Mouse (Mus musculus) E14TG2a.4 (cell line): ENCODE results near the gene Laptm4a.

Source experiments
- CTCF ChIP-seq: conservative IDR thresholded peaks from 2 replicates; pipeline ENCODE4 v1.5.1; 2014; ENCODE audit warnings: low read length
- NANOG ChIP-seq: IDR thresholded peaks from 2 replicates; pipeline ENCODE4 v1.6.1; 2014; ENCODE audit warnings: borderline replicate concordance, low read length, mixed read lengths
- POU5F1 ChIP-seq: IDR thresholded peaks from 2 replicates; pipeline ENCODE4 v1.6.1; 2014; ENCODE audit warnings: low read length, borderline replicate concordance

DNA sequence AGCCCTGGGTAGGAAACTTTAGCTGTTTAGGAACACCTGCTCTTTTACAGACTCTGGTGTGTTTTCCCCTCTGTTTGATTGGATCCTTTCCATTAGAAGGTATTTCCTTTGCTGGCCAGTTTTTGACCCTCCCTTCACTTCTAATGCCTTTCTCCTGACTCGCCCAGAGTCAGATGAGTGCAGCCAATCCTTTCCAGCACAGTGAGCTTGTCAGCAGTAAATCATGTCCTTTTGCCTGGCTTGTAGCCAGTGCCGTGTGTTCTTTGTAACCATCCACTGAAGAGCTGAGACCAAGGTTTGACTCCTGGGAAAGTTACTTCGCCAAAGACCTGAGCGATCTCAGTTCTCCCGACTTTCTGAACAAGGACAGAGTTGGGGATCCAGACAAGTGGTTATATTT is 13.9 kb downstream of the Laptm4a start:
- TF ChIP-seq CTCF = no peak
- TF ChIP-seq POU5F1 = no peak
- TF ChIP-seq NANOG = no peak
